Mouse (Mus musculus): ENCODE results near the gene Snx17. TPM values are rescaled to one million over a fixed set of nuclear protein-coding genes. Genes with fewer than 3 reads are reported as not detected.

The Snx17 gene
- polyA plus RNA-seq, 1 experiment: 134 TPM

DNA sequence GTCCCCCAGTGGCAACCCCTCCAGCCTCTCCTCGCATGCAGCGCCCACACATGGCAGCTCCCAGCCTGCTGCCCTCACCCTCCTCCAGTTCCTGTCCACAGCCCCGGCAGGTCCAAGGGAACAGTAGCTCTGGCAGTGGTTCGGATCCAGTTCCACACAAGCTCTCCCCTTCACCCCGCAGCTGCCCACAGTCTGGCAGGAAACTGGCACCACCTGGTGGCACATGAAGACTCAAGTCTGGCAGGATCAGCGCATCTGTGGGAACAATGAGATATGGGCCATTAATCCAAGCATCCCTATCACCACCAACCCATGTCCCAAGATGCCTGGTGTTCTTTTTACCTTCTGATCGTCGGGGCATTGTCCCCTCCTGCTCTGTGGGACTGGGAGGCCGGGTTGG is 6.9 kb downstream of the Snx17 start:
- WGBS: 90% methylated on average over 9 of the region's 9 CpGs

GRCm38 (mm10) chr5:31200327-31200768 is 7.3 kb downstream of the Snx17 start:
- no peak for DNase-seq
- H3K36me3 ChIP-seq (ENCODE audit: control insufficient read depth, insufficient read depth, low read length): peaks cover 67% of the 10 kb centered on the region
- no peak for TF ChIP-seq CTCF (IDR thresholded peaks at IDR 0.05; ENCODE audit: borderline replicate concordance, control insufficient read depth, extremely low read depth, insufficient read depth, low read length, poor library complexity)
- TF ChIP-seq POLR2A (IDR thresholded peaks at IDR 0.05; ENCODE audit: control insufficient read depth, extremely low read depth, insufficient read depth, low read length, poor library complexity): no peak
- 93% methylated on average over 27 of the region's 27 CpGs for WGBS
- H3K27ac ChIP-seq (ENCODE audit: control insufficient read depth, insufficient read depth, low read length): no peak overlapping the region
- no peaks in the 10 kb centered on the region for H3K27me3 ChIP-seq (ENCODE audit: control insufficient read depth, insufficient read depth, low read length)
- peaks cover 13% of the 10 kb centered on the region for H3K4me1 ChIP-seq (replicated peaks; ENCODE audit: control insufficient read depth, insufficient read depth, low read length)
- no peak overlapping the region for H3K4me3 ChIP-seq (ENCODE audit: control insufficient read depth, insufficient read depth, low read length)

More for the DNA sequence above, 6.9 kb downstream of the Snx17 start:
- no peaks in the 10 kb centered on the region for H3K27me3 ChIP-seq (ENCODE audit: control insufficient read depth, insufficient read depth, low read length)
- TF ChIP-seq CTCF (IDR thresholded peaks at IDR 0.05; ENCODE audit: borderline replicate concordance, control insufficient read depth, extremely low read depth, insufficient read depth, low read length, poor library complexity): no peak
- TF ChIP-seq POLR2A (IDR thresholded peaks at IDR 0.05; ENCODE audit: control insufficient read depth, extremely low read depth, insufficient read depth, low read length, poor library complexity): no peak
- no peak overlapping the region for H3K27ac ChIP-seq (ENCODE audit: control insufficient read depth, insufficient read depth, low read length)
- DNase-seq: no peak
- peaks cover 13% of the 10 kb centered on the region for H3K4me1 ChIP-seq (replicated peaks; ENCODE audit: control insufficient read depth, insufficient read depth, low read length)
- no peak overlapping the region for H3K4me3 ChIP-seq (ENCODE audit: control insufficient read depth, insufficient read depth, low read length)
- peaks cover 63% of the 10 kb centered on the region for H3K36me3 ChIP-seq (ENCODE audit: control insufficient read depth, insufficient read depth, low read length)

DNA sequence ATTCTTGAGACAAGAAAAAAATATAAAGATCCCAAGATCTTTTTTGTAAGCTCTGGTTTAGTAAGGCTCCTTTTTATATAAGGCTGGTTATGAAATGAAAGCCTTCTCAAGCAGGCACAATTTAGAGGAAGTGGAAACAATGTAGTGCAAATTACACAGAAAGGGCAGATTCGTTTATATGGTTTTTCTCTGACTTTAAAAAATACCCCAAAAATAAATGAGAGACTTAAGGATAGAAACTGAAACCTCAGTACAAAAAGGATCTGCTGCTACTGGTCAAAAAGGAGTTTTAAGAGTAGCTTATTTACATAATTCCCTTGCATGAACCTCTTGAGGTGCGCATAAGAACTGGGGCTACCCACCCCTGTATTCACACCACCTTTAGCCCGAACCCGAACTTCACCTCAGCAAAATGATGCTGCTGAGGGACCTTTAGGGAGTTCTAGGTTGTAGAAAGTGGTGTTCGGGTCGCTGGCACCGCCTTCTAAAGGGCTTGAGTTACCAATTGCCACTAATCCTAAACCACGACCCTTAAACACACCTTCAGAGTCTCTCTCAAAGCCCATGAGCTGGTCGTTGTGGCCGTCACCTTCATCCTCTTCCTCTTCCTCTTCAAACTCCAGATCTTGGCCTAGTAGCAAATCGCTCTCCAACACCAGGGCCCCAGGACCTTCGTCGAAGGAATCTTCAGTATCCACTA is 8.2 kb downstream of the Snx17 start:
- TF ChIP-seq POLR2A (IDR thresholded peaks at IDR 0.05; ENCODE audit: control insufficient read depth, extremely low read depth, insufficient read depth, low read length, poor library complexity): no peak
- no peak for TF ChIP-seq CTCF (IDR thresholded peaks at IDR 0.05; ENCODE audit: borderline replicate concordance, control insufficient read depth, extremely low read depth, insufficient read depth, low read length, poor library complexity)
- peaks cover 68% of the 10 kb centered on the region for H3K36me3 ChIP-seq (ENCODE audit: control insufficient read depth, insufficient read depth, low read length)
- no peak for DNase-seq
- peaks cover 13% of the 10 kb centered on the region for H3K4me1 ChIP-seq (replicated peaks; ENCODE audit: control insufficient read depth, insufficient read depth, low read length)
- H3K4me3 ChIP-seq (ENCODE audit: control insufficient read depth, insufficient read depth, low read length): peak overlapping the region; percentile 63
- H3K27ac ChIP-seq (ENCODE audit: control insufficient read depth, insufficient read depth, low read length): peak overlapping the region; percentile 1; the same call in 1 of the 2 replicates
- 6% methylated on average over 13 of the region's 13 CpGs for WGBS
- no peaks in the 10 kb centered on the region for H3K27me3 ChIP-seq (ENCODE audit: control insufficient read depth, insufficient read depth, low read length)

GRCm38 (mm10) chr5:31201742-31202590 is 8.9 kb downstream of the Snx17 start, which contains the start of gene Zfp513:
Gene Zfp513, minus strand, starts transcription at chr5:31202303.
- Histone ChIP-seq H3K27ac (ENCODE audit: control insufficient read depth, insufficient read depth, low read length) (peak within 1 kb of the TSS; percentile 26; the same call in 1 of the 2 replicates), H3K4me3 (ENCODE audit: control insufficient read depth, insufficient read depth, low read length) (peak within 1 kb of the TSS; percentile 63), H3K4me1 (replicated peaks; ENCODE audit: control insufficient read depth, insufficient read depth, low read length) (peaks cover 13% of the 10 kb centered on the region), H3K27me3 (ENCODE audit: control insufficient read depth, insufficient read depth, low read length) (no peaks in the 10 kb centered on the region), H3K36me3 (ENCODE audit: control insufficient read depth, insufficient read depth, low read length) (peaks cover 64% of the 10 kb centered on the region)
- under 1% methylated on average over 53 of the region's 53 CpGs for WGBS
- DNase-seq: peak; percentile 93
- TF ChIP-seq CTCF (IDR thresholded peaks at IDR 0.05; ENCODE audit: borderline replicate concordance, control insufficient read depth, extremely low read depth, insufficient read depth, low read length, poor library complexity): peak; percentile 55; the same call in 1 of the 2 replicates
- TF ChIP-seq POLR2A (IDR thresholded peaks at IDR 0.05; ENCODE audit: control insufficient read depth, extremely low read depth, insufficient read depth, low read length, poor library complexity): peak; percentile 88

GRCm38 (mm10) chr5:31202933-31203332 is 9.9 kb downstream of the Snx17 start:
- DNase-seq: no peak
- Histone ChIP-seq H3K27me3 (ENCODE audit: control insufficient read depth, insufficient read depth, low read length) (no peaks in the 10 kb centered on the region), H3K27ac (ENCODE audit: control insufficient read depth, insufficient read depth, low read length) (no peak overlapping the region), H3K4me1 (replicated peaks; ENCODE audit: control insufficient read depth, insufficient read depth, low read length) (peaks cover 13% of the 10 kb centered on the region), H3K4me3 (ENCODE audit: control insufficient read depth, insufficient read depth, low read length) (no peak overlapping the region), H3K36me3 (ENCODE audit: control insufficient read depth, insufficient read depth, low read length) (peaks cover 64% of the 10 kb centered on the region)
- TF ChIP-seq POLR2A (IDR thresholded peaks at IDR 0.05; ENCODE audit: control insufficient read depth, extremely low read depth, insufficient read depth, low read length, poor library complexity) (no peak), CTCF (IDR thresholded peaks at IDR 0.05; ENCODE audit: borderline replicate concordance, control insufficient read depth, extremely low read depth, insufficient read depth, low read length, poor library complexity) (no peak)
- 96% methylated on average over 7 of the region's 7 CpGs for WGBS

DNA sequence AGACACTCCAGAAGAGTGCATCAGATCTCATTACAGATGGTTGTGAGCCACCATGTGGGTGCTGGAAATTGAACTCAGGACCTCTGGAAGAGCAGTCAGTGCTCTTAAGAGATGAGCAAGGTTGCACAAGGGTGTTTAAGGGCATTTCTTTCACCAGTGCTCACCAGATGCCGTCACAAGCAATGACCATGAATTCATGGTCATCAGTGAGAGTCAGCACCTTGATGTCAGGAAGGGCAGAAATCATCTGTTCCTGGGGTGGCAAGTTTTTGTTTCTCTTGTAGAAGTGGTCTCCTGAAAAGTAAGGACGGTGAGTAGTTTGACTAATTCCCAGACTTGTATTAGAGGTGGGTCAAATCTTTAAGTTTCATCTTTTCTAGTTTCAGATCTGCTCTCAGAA is 10.8 kb downstream of the Snx17 start:
- Histone ChIP-seq H3K36me3 (ENCODE audit: control insufficient read depth, insufficient read depth, low read length) (peaks cover 56% of the 10 kb centered on the region), H3K27ac (ENCODE audit: control insufficient read depth, insufficient read depth, low read length) (no peak overlapping the region), H3K27me3 (ENCODE audit: control insufficient read depth, insufficient read depth, low read length) (no peaks in the 10 kb centered on the region), H3K4me3 (ENCODE audit: control insufficient read depth, insufficient read depth, low read length) (no peak overlapping the region), H3K4me1 (replicated peaks; ENCODE audit: control insufficient read depth, insufficient read depth, low read length) (peaks cover 13% of the 10 kb centered on the region)
- DNase-seq: no peak
- TF ChIP-seq CTCF (IDR thresholded peaks at IDR 0.05; ENCODE audit: borderline replicate concordance, control insufficient read depth, extremely low read depth, insufficient read depth, low read length, poor library complexity) (no peak), POLR2A (IDR thresholded peaks at IDR 0.05; ENCODE audit: control insufficient read depth, extremely low read depth, insufficient read depth, low read length, poor library complexity) (no peak)
- WGBS: 96% methylated on average over 2 of the region's 2 CpGs

Data from thymus, adult 2 months (tissue).